ENCODE assay signal across 27 mouse cellular contexts in the genomic region with DNA sequence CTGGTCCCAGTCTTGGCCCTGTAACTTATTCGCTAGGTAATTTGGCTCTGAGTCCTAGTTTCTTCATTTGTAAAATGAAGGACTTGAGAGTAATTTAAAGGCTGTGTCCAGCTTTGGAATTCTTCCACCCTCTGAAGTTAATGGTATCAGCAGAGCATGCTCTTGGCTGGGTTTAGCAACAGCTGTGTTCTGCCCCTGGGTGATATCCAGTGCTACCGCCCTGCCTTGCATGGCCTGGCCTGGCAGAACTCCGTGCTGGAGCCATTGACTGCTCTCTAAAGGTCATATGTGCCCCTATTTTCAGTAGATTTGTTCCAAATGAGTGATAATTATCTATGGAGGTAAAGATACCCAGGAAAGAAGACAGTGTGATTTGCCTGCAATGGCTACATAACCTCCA. TPM values are rescaled to one million over a fixed set of nuclear protein-coding genes. Genes with fewer than 3 reads are reported as not detected.
A peak's percentile ranks its signal among the peaks of the same experiment; 100 is the strongest.
DNase-seq lines count a peak whose midpoint lies in the region; TF ChIP-seq lines count a peak whose summit lies in the region.
"Had no signal": no experiment of that assay in that cellular context is flagged by ENCODE, and none has a peak within 500 bp of the region (broad histone marks: within the 10 kb centered on the region; RNA-seq: fewer than 3 reads in every experiment).

No protein-coding gene starts in this region.

- no peak for TF ChIP-seq POLR2A in myocyte (IDR thresholded peaks at IDR 0.05; ENCODE audit: insufficient read length, low read depth)

- peaks cover 74% of the 10 kb centered on the region for H3K27me3 ChIP-seq in myocyte (ENCODE audit: control insufficient read depth, insufficient read depth, insufficient read length)

- no peak overlapping the region for H3K4me2 ChIP-seq in myocyte (ENCODE audit: low read depth)
- H3K4me2 ChIP-seq: embryonic facial prominence, embryonic 13.5 days; forebrain, embryonic 12.5 days; forebrain, embryonic 15.5 days; hindbrain, embryonic 12.5 days; hindbrain, embryonic 15.5 days had no signal

- DNase-seq in heart, adult 18-20 months: peak; percentile 32 to 47
- no peak for DNase-seq in heart, postnatal 14 days
- peak; percentile 30 for DNase-seq in adipocyte (ENCODE audit: low spot score)
- DNase-seq in gastrocnemius, adult 2 months: peak; percentile 86
- no peak for DNase-seq in embryo, embryonic 10.5 days (ENCODE audit: low spot score)
- DNase-seq in cerebellum, postnatal 14 days: no peak
- DNase-seq: adrenal gland, adult 8-10 months; adrenal gland, postnatal 25 days; cerebellum, adult 18-20 months; cerebellum, adult 9-10 months; cerebellum, postnatal 25 days; embryo, embryonic 11 days; heart, adult 2 months; kidney, adult 2 months had no signal

- TF ChIP-seq CTCF in gastrocnemius, adult 2 months (IDR thresholded peaks at IDR 0.05): no peak

- H3K79me2 ChIP-seq in myocyte (ENCODE audit: control insufficient read depth, insufficient read depth): no peaks in the 10 kb centered on the region

- H3K27ac ChIP-seq in gastrocnemius, adult 2 months: peak overlapping the region; percentile 99
- H3K27ac ChIP-seq: embryonic facial prominence, embryonic 10.5 days; embryonic facial prominence, embryonic 13.5 days; forebrain, embryonic 12.5 days; forebrain, embryonic 15.5 days; heart, adult 2 months; heart, embryonic 10.5 days; hindbrain, embryonic 12.5 days; hindbrain, embryonic 15.5 days had no signal

- intact Hi-C loops in heart, postnatal 14 days (cut with DNase I): no loop called here
- intact Hi-C loops in gastrocnemius, adult 2 months (cut with DNase I): no loop called here

- no peak overlapping the region for H3ac ChIP-seq in myocyte (ENCODE audit: control insufficient read depth, insufficient read length)

- peak overlapping the region; percentile 85 for H3K4me3 ChIP-seq in gastrocnemius, adult 2 months
- no peak overlapping the region for H3K4me3 ChIP-seq in myocyte
- H3K4me3 ChIP-seq: embryonic facial prominence, embryonic 10.5 days; embryonic facial prominence, embryonic 13.5 days; erythroblast, embryonic 14.5 days; forebrain, embryonic 12.5 days; forebrain, embryonic 15.5 days; heart, adult 2 months; heart, embryonic 10.5 days; hindbrain, embryonic 12.5 days; hindbrain, embryonic 15.5 days had no signal

- no peaks in the 10 kb centered on the region for H3K36me3 ChIP-seq in myocyte (ENCODE audit: control insufficient read depth, insufficient read depth)
- H3K36me3 ChIP-seq: embryonic facial prominence, embryonic 10.5 days; embryonic facial prominence, embryonic 13.5 days; forebrain, embryonic 12.5 days; forebrain, embryonic 15.5 days; heart, embryonic 10.5 days; hindbrain, embryonic 12.5 days; hindbrain, embryonic 15.5 days had no signal

TF ChIP-seq in myocyte, 11 proteins besides CTCF, POLR2A, EP300 and RAD21:
- TF ChIP-seq MYOG (IDR thresholded peaks at IDR 0.05; ENCODE audit: control insufficient read depth in 1 of 3, insufficient read depth in 1 of 3, insufficient read length in 2 of 3, low read depth in 2 of 3): peak in 2 of 3 experiments; percentile 45 to 68
- TF ChIP-seq E2F4 (IDR thresholded peaks at IDR 0.05; ENCODE audit: insufficient read depth): no peak
- no peak for TF ChIP-seq TCF12 (IDR thresholded peaks at IDR 0.05; ENCODE audit: insufficient read depth, poor library complexity, severe bottlenecking)
- TF ChIP-seq SRF (IDR thresholded peaks at IDR 0.05; ENCODE audit: control insufficient read depth, insufficient read length, low read depth): no peak
- peak in 2 of 3 experiments; percentile 16 to 65 for TF ChIP-seq MYOD1 (IDR thresholded peaks at IDR 0.05; ENCODE audit: control insufficient read depth in 1 of 3, insufficient read length in 2 of 3, low read depth in 2 of 3)
- TF ChIP-seq POLR2AphosphoS2 (IDR thresholded peaks at IDR 0.05; ENCODE audit: insufficient read length, low read depth): no peak
- TF ChIP-seq CEBPB (IDR thresholded peaks at IDR 0.05; ENCODE audit: insufficient read depth, poor library complexity, severe bottlenecking): no peak
- TF ChIP-seq USF1 (IDR thresholded peaks at IDR 0.05; ENCODE audit: low read depth): no peak
- no peak for TF ChIP-seq MAX (IDR thresholded peaks at IDR 0.05; ENCODE audit: low read depth)

RNA-seq across cellular contexts. Expression of a gene that starts 5.8 kb away (rescaled TPM):
- total RNA-seq in heart, adult 18-20 months (2021): 1 to 10 TPM; 2.1 to 2.5 TPM
- under 1 TPM; 0.36 to 0.46 TPM for total RNA-seq in heart, postnatal 14 days (2021)
- 100 to 1,000 TPM; 321 to 322 TPM for total RNA-seq in gastrocnemius, adult 2 months (2021)
- polyA plus RNA-seq in myocyte (2012; fragmentation: generic; extraction: Trizol): 0.28 TPM
- total RNA-seq: common myeloid progenitor, adult 5-6 weeks; hematopoietic stem cell, adult 5-6 weeks; MEL had no signal
- polyA plus RNA-seq: C2C12; erythroblast, embryonic 14.5 days had no signal

RNA-seq across cellular contexts. Expression of a gene that starts 9.9 kb away (rescaled TPM):
- total RNA-seq in heart, adult 18-20 months (2021): 1 to 10 TPM; 2.2 to 2.6 TPM
- 1 to 10 TPM; 2.9 to 3.0 TPM for total RNA-seq in heart, postnatal 14 days (2021)
- 1 to 10 TPM; 6.4 to 8.6 TPM for total RNA-seq in gastrocnemius, adult 2 months (2021)
- 2.7 TPM for polyA plus RNA-seq in myocyte (2012; fragmentation: generic; extraction: Trizol)

RNA-seq across cellular contexts. Expression of a gene that starts 19.6 kb away (rescaled TPM):
- total RNA-seq in heart, adult 18-20 months (2021): 1 to 10 TPM; 5.2 to 5.3 TPM
- total RNA-seq in heart, postnatal 14 days (2021): 1 to 10 TPM; 5.0 to 5.1 TPM
- 1 to 10 TPM; 2.8 to 3.8 TPM for total RNA-seq in gastrocnemius, adult 2 months (2021)
- 3.2 TPM for polyA plus RNA-seq in myocyte (2012; fragmentation: generic; extraction: Trizol)

RNA-seq across cellular contexts. Expression of a gene that starts 34.5 kb away (rescaled TPM):
- 10 to 100 TPM; 18.2 to 19.4 TPM for total RNA-seq in heart, adult 18-20 months (2021)
- total RNA-seq in heart, postnatal 14 days (2021): 10 to 100 TPM in 1 of 2 experiments, 1 to 10 TPM in 1; 9.0 to 10.1 TPM
- total RNA-seq in gastrocnemius, adult 2 months (2021): 10 to 100 TPM; 21.6 to 28.3 TPM
- 3.3 TPM for polyA plus RNA-seq in myocyte (2012; fragmentation: generic; extraction: Trizol)

RNA-seq across cellular contexts. Expression of a gene that starts 36.1 kb away (rescaled TPM):
- 10 to 100 TPM; 55.0 to 59.5 TPM for total RNA-seq in heart, adult 18-20 months (2021)
- 10 to 100 TPM; 58.9 to 62.4 TPM for total RNA-seq in heart, postnatal 14 days (2021)
- total RNA-seq in gastrocnemius, adult 2 months (2021): 10 to 100 TPM; 51.8 to 55.7 TPM
- 191 TPM for polyA plus RNA-seq in myocyte (2012; fragmentation: generic; extraction: Trizol)

Comparison
In these comparisons a context has a peak if more than half of its experiments do, and no peak if none do; other contexts are left out.
1. DNase-seq: peak in heart, adult 18-20 months (2 of 2), adipocyte (single experiment) and gastrocnemius, adult 2 months (single experiment); none in heart, postnatal 14 days (0 of 2), embryo, embryonic 10.5 days (single experiment) and cerebellum, postnatal 14 days (0 of 2).
2. RNA of a gene that starts 5.8 kb away (total RNA-seq): 321 to 322 TPM in gastrocnemius, adult 2 months; 2.1 to 2.5 TPM in heart, adult 18-20 months and 0.36 to 0.46 TPM in heart, postnatal 14 days; every median in the first group is over 10 times any median in the second.